Mouse (Mus musculus) spleen, adult 2 months (tissue): ENCODE data around the gene Dnajb6. TPM values are rescaled to one million over a fixed set of nuclear protein-coding genes. Genes with fewer than 3 reads are reported as not detected.
"Not testable (repeated sequence)": the region's sequence is repeated elsewhere in the genome, so short reads cannot be mapped to it uniquely, and the experiment has no call there.

ENCODE experiments used
- DNase-seq, 2 experiments: peaks; one replicate each; pipeline versions ENCODE4 v3.0.0 to v3.0.0-alpha.2; 2012 to 2021; ENCODE audit warnings: low spot score in 2 of 2, low read depth in 1 of 2
- H3K27ac ChIP-seq: fragments of 200-500 bp; 2 replicates; pipeline ENCODE4 v1.5.1; 2012; ENCODE audit warnings: low read length, inconsistent platforms; ENCODE audit not compliant: insufficient read depth
- H3K27me3 ChIP-seq: fragments of 200-500 bp; 2 replicates; pipeline ENCODE4 v1.6.1; 2012; ENCODE audit warnings: mild to moderate bottlenecking, moderate library complexity, low read length, inconsistent platforms; ENCODE audit not compliant: control insufficient read depth, insufficient read depth
- H3K36me3 ChIP-seq: fragments of 200-500 bp; 2 replicates; pipeline ENCODE4 v1.6.1; 2012; ENCODE audit warnings: mild to moderate bottlenecking, low read length, inconsistent platforms; ENCODE audit not compliant: control insufficient read depth, insufficient read depth
- H3K4me1 ChIP-seq: fragments of 200-500 bp; 2 replicates; pipeline ENCODE4 v1.6.1; 2011; ENCODE audit warnings: inconsistent platforms; ENCODE audit not compliant: control insufficient read depth, insufficient read depth, insufficient read length
- H3K4me3 ChIP-seq: fragments of 200-500 bp; 2 replicates; pipeline ENCODE4 v1.5.1; 2011; ENCODE audit warnings: mild to moderate bottlenecking, inconsistent platforms; ENCODE audit not compliant: insufficient read depth, insufficient read length; ENCODE audit errors: extremely low read depth
- CTCF ChIP-seq: fragments of 200-500 bp; IDR thresholded peaks from 2 replicates; pipeline ENCODE4 v1.5.1; 2011; ENCODE audit warnings: mild to moderate bottlenecking, inconsistent platforms; ENCODE audit not compliant: insufficient read depth, insufficient read length, insufficient replicate concordance; ENCODE audit errors: extremely low read depth
- POLR2A ChIP-seq: fragments of 200-500 bp; IDR thresholded peaks from 2 replicates; pipeline ENCODE4 v1.6.1; 2011; ENCODE audit warnings: low read depth, low read length, inconsistent platforms
- WGBS: fragments of 180-500 bp; shearing (Covaris S2); methylation state at CpG from one replicate; pipeline ENCODE4 v1.1.7; 2018; 5-methylcytosine and 5-hydroxymethylcytosine counted together
- polyA plus RNA-seq: library from polyadenylated mRNA; depleted of rRNA; stranded (reverse); fragments of >200 nt; gene quantifications from 2 replicates; pipeline ENCODE4 v1.2.3, GENCODE M21; 2012

Dnajb6 gene
- polyA plus RNA-seq, 1 experiment: 32.8 TPM

DNA sequence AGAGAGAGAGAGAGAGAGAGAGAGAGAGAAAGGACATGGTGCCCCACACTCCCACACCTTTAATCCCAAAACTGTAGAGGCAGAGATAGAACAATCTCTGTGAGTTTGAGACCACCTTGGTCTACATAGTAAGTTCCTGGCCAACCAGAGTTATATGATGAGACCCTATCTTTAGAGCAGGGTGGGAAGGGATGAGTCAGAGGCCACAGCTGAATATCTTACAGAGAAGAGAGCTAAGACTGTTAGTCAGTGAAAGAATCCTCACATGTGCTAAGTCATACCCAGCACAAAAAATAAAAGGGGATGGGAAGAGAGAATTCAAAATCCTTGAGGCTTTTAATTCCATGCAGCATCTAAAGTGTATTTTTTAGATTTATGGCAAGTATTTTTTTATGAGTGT lies 23.9 kb upstream of the Dnajb6 start:
- DNase-seq: no peak
- Histone ChIP-seq H3K36me3 (no peaks in the 10 kb centered on the region), H3K27ac (no peak overlapping the region), H3K27me3 (no peaks in the 10 kb centered on the region), H3K4me3 (no peak overlapping the region), H3K4me1 (no peaks in the 10 kb centered on the region)
- no peak for TF ChIP-seq POLR2A
- TF ChIP-seq CTCF: no peak

DNA sequence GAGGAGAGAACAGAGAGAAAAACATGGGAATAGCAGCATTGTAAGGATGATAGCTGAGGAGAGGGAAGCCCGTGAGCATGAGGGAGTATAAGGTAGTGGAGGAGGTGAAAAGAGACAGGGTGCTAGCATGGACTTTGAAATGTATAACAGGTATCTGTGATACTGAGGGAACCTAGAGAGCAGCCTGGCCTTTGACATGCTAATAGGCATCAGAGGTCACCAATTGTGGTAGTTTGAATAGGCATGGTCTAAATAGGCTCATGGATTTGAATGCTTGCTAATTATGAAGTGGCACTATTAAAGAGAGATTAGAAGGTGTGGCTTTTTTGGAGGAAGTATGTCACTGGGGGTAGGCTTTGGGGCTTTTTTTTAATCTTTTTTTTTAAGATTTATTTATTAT lies 22.6 kb upstream of the Dnajb6 start:
- no peak for TF ChIP-seq CTCF
- TF ChIP-seq POLR2A: no peak
- Histone ChIP-seq H3K27ac (no peak overlapping the region), H3K36me3 (no peaks in the 10 kb centered on the region), H3K27me3 (no peaks in the 10 kb centered on the region), H3K4me3 (no peak overlapping the region), H3K4me1 (no peaks in the 10 kb centered on the region)
- 78% methylated on average over 1 of the region's 1 CpGs for WGBS
- no peak for DNase-seq

DNA sequence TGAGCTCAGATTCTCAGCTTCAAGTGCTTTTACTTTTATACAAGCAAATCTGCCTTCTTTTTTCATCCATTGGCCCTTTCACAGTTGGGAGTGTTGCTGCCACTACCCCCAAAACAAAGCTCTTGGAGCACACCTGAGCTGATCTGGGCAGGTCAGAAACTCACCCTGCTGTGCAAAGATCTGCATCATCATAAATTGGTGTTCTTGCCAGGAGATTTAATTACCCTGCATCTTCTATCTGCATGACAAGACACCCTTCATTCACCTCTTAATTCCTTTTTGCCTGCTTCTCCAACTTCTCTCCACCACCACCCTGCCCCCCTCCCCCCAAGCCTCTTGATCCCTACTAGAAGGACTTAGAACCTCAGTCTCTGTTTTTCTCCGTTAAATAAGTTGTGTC lies 14.3 kb upstream of the Dnajb6 start:
- Histone ChIP-seq H3K27ac (no peak overlapping the region), H3K27me3 (no peaks in the 10 kb centered on the region), H3K4me3 (no peak overlapping the region), H3K4me1 (no peaks in the 10 kb centered on the region), H3K36me3 (no peaks in the 10 kb centered on the region)
- DNase-seq: no peak
- TF ChIP-seq CTCF: no peak
- no peak for TF ChIP-seq POLR2A
- WGBS: 50% methylated on average over 1 of the region's 1 CpGs

DNA sequence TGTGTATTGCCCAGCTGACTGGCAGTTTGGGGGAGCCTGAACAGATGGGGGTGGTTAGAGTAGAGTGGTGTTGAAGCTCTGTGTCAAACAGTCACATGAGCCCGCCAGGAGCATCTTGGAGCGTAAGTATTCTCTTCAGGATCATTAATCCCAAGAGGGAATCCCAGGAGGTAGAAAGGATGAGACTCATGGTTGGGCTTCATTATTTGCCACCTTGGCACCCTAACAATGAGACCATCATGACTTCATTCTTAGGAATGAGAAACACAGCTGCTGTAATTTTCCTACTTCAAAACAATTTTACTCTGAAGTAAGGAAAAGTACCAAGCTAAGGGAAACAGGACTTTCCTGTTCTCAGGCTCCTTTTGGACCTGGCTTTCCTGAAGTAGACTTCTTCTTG lies 10.1 kb upstream of the Dnajb6 start:
- H3K27ac ChIP-seq: no peak overlapping the region
- TF ChIP-seq POLR2A (no peak), CTCF (no peak)
- H3K36me3 ChIP-seq: no peaks in the 10 kb centered on the region
- DNase-seq: no peak
- no peaks in the 10 kb centered on the region for H3K27me3 ChIP-seq
- H3K4me1 ChIP-seq: no peaks in the 10 kb centered on the region
- WGBS: 95% methylated on average over 2 of the region's 2 CpGs
- H3K4me3 ChIP-seq: no peak overlapping the region

DNA sequence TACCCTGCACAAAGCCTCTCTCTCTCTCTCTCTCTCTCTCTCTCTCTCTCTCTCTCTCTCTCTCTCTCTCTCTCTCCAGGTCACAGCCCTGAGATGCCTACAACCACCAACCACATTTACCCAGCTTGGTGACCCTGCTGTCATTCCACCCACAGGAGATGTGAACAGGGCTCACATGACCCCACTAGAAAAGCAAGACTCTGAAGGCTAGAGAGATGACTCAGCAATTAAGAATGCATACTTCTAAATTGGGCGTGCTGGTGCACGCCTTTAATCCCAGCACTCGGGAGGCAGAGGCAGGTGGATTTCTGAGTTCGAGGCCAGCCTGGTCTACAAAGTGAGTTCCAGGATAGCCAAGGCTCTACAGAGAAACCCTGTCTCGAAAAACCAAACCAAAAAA lies 9.4 kb upstream of the Dnajb6 start:
- H3K36me3 ChIP-seq, DNase-seq, H3K4me3 ChIP-seq, H3K27me3 ChIP-seq, H3K27ac ChIP-seq, H3K4me1 ChIP-seq: not testable (repeated sequence)
- 71% methylated on average over 5 of the region's 5 CpGs for WGBS

DNA sequence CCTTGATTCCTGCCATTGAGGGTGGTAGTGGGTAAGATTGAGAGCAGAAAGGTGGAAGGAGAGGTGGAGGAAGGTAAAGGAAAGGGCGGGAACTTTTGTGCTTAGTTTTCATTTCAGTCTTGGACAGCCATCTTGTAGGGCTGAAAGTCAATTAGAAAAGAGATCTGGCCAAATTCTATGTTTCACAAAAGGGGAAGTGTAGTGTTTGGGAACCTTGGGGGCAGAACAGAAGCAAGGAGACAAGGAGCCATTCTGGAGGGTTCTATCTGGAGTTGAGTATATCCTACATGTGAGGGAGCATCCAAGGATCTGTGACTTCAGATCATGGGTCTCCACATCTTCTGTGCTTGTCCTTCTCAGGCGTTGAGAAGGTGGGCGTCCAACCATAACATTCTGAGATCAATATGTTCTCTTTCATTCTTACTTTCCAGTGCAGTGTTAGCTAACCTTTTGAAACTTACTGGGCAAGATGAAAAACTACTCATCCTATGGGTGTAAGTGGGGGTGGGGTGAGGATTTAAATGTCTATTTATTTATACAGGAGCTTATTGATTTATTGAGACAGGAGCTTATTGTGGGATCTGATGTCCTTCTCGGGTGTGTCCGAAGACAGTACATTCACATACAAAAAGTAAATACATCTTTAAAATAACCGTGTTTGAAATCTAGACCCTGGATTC lies 517 bp upstream of the Dnajb6 start:
- DNase-seq: no peak

DNA sequence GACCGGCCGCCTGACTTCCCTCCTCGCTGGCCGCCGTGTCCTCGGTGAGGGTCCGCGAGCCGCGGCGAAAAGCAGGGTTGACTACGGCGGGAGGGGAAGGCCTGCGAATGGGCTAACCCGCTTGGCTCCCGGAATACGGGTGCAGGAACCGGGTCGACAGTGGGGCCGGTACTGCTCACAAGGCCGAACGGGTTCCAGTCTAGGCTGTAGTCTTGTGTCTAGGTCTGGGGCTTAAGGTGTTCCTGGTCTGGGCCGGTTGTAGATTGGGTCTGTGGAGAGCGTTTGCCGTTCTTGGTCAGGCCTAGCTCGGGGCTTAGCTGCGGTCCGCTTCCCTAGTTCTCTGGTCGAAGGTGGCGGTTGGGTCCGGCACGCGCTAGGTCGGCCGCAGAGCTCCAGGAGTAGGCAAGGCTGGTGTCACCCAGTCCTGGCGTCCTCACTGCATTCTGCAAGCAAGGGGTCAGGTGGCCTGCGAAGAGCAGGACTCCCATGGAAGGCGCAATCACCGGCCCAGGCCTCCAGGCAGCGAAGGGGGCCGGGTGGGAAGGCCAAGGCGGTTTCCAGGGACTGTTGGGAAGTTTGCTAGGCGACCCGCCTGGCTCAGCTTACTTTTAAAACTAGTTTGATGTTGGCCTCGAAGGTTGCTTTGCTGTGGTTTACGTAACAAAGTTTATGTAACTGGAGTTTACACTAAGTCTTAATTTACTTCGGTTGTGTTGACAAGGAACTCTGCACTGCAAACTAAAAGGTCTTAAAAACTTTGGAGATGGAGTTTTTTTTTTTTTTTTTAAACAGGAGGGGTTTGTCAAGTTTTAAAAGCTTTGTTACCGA lies 799 bp downstream of the Dnajb6 start:
- TF ChIP-seq POLR2A: no peak
- TF ChIP-seq CTCF: no peak
- WGBS: 1% methylated on average over 48 of the region's 48 CpGs
- Histone ChIP-seq H3K27me3 (no peaks in the 10 kb centered on the region), H3K4me3 (peak overlapping the region; percentile 99), H3K36me3 (no peaks in the 10 kb centered on the region), H3K27ac (peak overlapping the region; percentile 99), H3K4me1 (peaks cover 13% of the 10 kb centered on the region; the same call in 1 of the 2 replicates)
- peak in 1 of 2 experiments; percentile 42 for DNase-seq

More for the DNA sequence above, 517 bp upstream of the Dnajb6 start:
- 41% methylated on average over 6 of the region's 6 CpGs for WGBS
- no peak for TF ChIP-seq POLR2A
- no peak for TF ChIP-seq CTCF
- no peaks in the 10 kb centered on the region for H3K36me3 ChIP-seq
- H3K4me1 ChIP-seq: peaks cover 13% of the 10 kb centered on the region; the same call in 1 of the 2 replicates
- H3K27ac ChIP-seq: peak overlapping the region; percentile 99
- H3K4me3 ChIP-seq: peak overlapping the region; percentile 99
- H3K27me3 ChIP-seq: no peaks in the 10 kb centered on the region
